ENCODE assay signal across 15 mouse cellular contexts in genomic region chr15:87686415-87687040, GRCm38 (mm10).
DNase-seq lines count a peak whose midpoint lies in the region; ATAC-seq lines count a peak whose summit lies in the region.
"Had no signal": no experiment of that assay in that cellular context is flagged by ENCODE, and none has a peak within 500 bp of the region (broad histone marks: within the 10 kb centered on the region; RNA-seq: fewer than 3 reads in every experiment).

No protein-coding gene starts in this region.

- 0 out of 2 replicates have a peak, but pooled peaks cover 2% of the 10 kb centered on the region for H3K4me1 ChIP-seq in heart, embryonic 11.5 days (ENCODE audit: control insufficient read depth, insufficient read depth, low read length)
- peaks cover 5% of the 10 kb centered on the region; the same call in 1 of the 2 replicates for H3K4me1 ChIP-seq in forebrain, embryonic 14.5 days (ENCODE audit: control insufficient read depth, insufficient read depth, low read length)
- H3K4me1 ChIP-seq in hindbrain, embryonic 14.5 days (replicated peaks; ENCODE audit: control insufficient read depth, insufficient read depth, low read length): peaks cover 14% of the 10 kb centered on the region
- H3K4me1 ChIP-seq in midbrain, embryonic 15.5 days: peaks cover 19% of the 10 kb centered on the region
- H3K4me1 ChIP-seq: intestine, embryonic 15.5 days; liver, embryonic 12.5 days had no signal

- ATAC-seq in heart, embryonic 11.5 days (replicated peaks; ENCODE audit: insufficient number of reproducible peaks, low FRiP score, low TSS enrichment): peak; percentile 49; the same call in 1 of the 2 replicates
- ATAC-seq in forebrain, embryonic 14.5 days: no peak; the same call in 1 of the 2 replicates
- 0 out of 2 replicates have a peak, but pooled peaks have one; percentile 57 for ATAC-seq in hindbrain, embryonic 14.5 days (ENCODE audit: low FRiP score)
- ATAC-seq in midbrain, embryonic 15.5 days (replicated peaks): peak; percentile 73; the same call in 1 of the 2 replicates
- ATAC-seq: CD4-positive, CD25-positive, alpha-beta regulatory T cell, adult 4 months; intestine, embryonic 15.5 days; liver, embryonic 12.5 days had no signal

- H3K9ac ChIP-seq in heart, embryonic 11.5 days (ENCODE audit: low read depth, low read length): no peak overlapping the region
- H3K9ac ChIP-seq in forebrain, embryonic 14.5 days (ENCODE audit: low read length): no peak overlapping the region
- no peak overlapping the region for H3K9ac ChIP-seq in hindbrain, embryonic 14.5 days
- H3K9ac ChIP-seq in midbrain, embryonic 15.5 days: no peak overlapping the region
- H3K9ac ChIP-seq: intestine, embryonic 15.5 days; liver, embryonic 12.5 days had no signal

- no peak for DNase-seq in heart, adult 11 months
- DNase-seq in forebrain, embryonic 14.5 days (ENCODE audit: low spot score): peak; percentile 33
- DNase-seq in hindbrain, embryonic 14.5 days (ENCODE audit: low spot score): no peak
- no peak for DNase-seq in urinary bladder, postnatal 36 days (ENCODE audit: low spot score in 2 of 2)
- DNase-seq in spleen, postnatal 4 days (ENCODE audit: low spot score in 2 of 2): no peak
- DNase-seq: cerebellum, postnatal 36 days; gastrocnemius, postnatal 14 days; kidney, postnatal 10 days; thymus, postnatal 14 days had no signal

- WGBS in heart, embryonic 11.5 days (ENCODE audit: insufficient replicate concordance): 48% methylated on average over 10 of the region's 10 CpGs
- WGBS in forebrain, embryonic 14.5 days: 62% methylated on average over 10 of the region's 10 CpGs
- WGBS in hindbrain, embryonic 14.5 days: 46% methylated on average over 10 of the region's 10 CpGs
- 47% methylated on average over 10 of the region's 10 CpGs for WGBS in midbrain, embryonic 15.5 days

- H3K4me3 ChIP-seq in heart, embryonic 11.5 days (ENCODE audit: low read depth, low read length): no peak overlapping the region
- no peak overlapping the region for H3K4me3 ChIP-seq in forebrain, embryonic 14.5 days (ENCODE audit: low read depth, low read length)
- H3K4me3 ChIP-seq in hindbrain, embryonic 14.5 days (replicated peaks; ENCODE audit: low read length): no peak overlapping the region
- no peak overlapping the region for H3K4me3 ChIP-seq in midbrain, embryonic 15.5 days
- H3K4me3 ChIP-seq: intestine, embryonic 15.5 days; liver, embryonic 12.5 days; myocyte had no signal

- H3K9me3 ChIP-seq in heart, embryonic 11.5 days (replicated peaks; ENCODE audit: control insufficient read depth, low read length): no peaks in the 10 kb centered on the region
- no peaks in the 10 kb centered on the region for H3K9me3 ChIP-seq in forebrain, embryonic 14.5 days (replicated peaks; ENCODE audit: control insufficient read depth, low read length)
- no peaks in the 10 kb centered on the region for H3K9me3 ChIP-seq in hindbrain, embryonic 14.5 days (ENCODE audit: control insufficient read depth, low read length)
- H3K9me3 ChIP-seq in midbrain, embryonic 15.5 days: no peaks in the 10 kb centered on the region
- H3K9me3 ChIP-seq: intestine, embryonic 15.5 days; liver, embryonic 12.5 days had no signal

- no peak overlapping the region for H3K4me2 ChIP-seq in heart, embryonic 11.5 days
- H3K4me2 ChIP-seq in forebrain, embryonic 14.5 days (ENCODE audit: low read length): no peak overlapping the region
- no peak overlapping the region for H3K4me2 ChIP-seq in hindbrain, embryonic 14.5 days (replicated peaks)
- H3K4me2 ChIP-seq in midbrain, embryonic 15.5 days: no peak overlapping the region
- H3K4me2 ChIP-seq: intestine, embryonic 15.5 days; liver, embryonic 12.5 days had no signal

- H3K27ac ChIP-seq in heart, embryonic 11.5 days (ENCODE audit: low read depth, low read length): no peak overlapping the region
- H3K27ac ChIP-seq in forebrain, embryonic 14.5 days (ENCODE audit: low read depth, low read length): no peak overlapping the region
- H3K27ac ChIP-seq in hindbrain, embryonic 14.5 days: no peak overlapping the region; the same call in 1 of the 2 replicates
- 0 out of 2 replicates have a peak overlapping the region, but pooled peaks have one; percentile 7 for H3K27ac ChIP-seq in midbrain, embryonic 15.5 days
- H3K27ac ChIP-seq: intestine, embryonic 15.5 days; liver, embryonic 12.5 days had no signal

- H3K27me3 ChIP-seq in heart, embryonic 11.5 days (ENCODE audit: control insufficient read depth, insufficient read depth, low read length): no peaks in the 10 kb centered on the region
- H3K27me3 ChIP-seq in forebrain, embryonic 14.5 days (replicated peaks; ENCODE audit: control insufficient read depth, insufficient read depth, low read length): no peaks in the 10 kb centered on the region
- no peaks in the 10 kb centered on the region for H3K27me3 ChIP-seq in hindbrain, embryonic 14.5 days (ENCODE audit: control insufficient read depth, insufficient read depth, low read length)
- no peaks in the 10 kb centered on the region for H3K27me3 ChIP-seq in midbrain, embryonic 15.5 days (replicated peaks)
- H3K27me3 ChIP-seq: intestine, embryonic 15.5 days; liver, embryonic 12.5 days had no signal

- no peaks in the 10 kb centered on the region for H3K36me3 ChIP-seq in heart, embryonic 11.5 days (ENCODE audit: control insufficient read depth, insufficient read depth, low read length)
- peaks cover 5% of the 10 kb centered on the region; the same call in 1 of the 2 replicates for H3K36me3 ChIP-seq in forebrain, embryonic 14.5 days (ENCODE audit: control insufficient read depth, insufficient read depth, low read length)
- H3K36me3 ChIP-seq in hindbrain, embryonic 14.5 days (replicated peaks; ENCODE audit: control insufficient read depth, insufficient read depth): peaks cover 21% of the 10 kb centered on the region; the same call in 1 of the 2 replicates
- H3K36me3 ChIP-seq in midbrain, embryonic 15.5 days (replicated peaks): no peaks in the 10 kb centered on the region; the same call in 1 of the 2 replicates
- H3K36me3 ChIP-seq: intestine, embryonic 15.5 days; liver, embryonic 12.5 days had no signal
